Mouse (Mus musculus): Measurements from ENCODE around the gene Gsdma. TPM values are rescaled to one million over a fixed set of nuclear protein-coding genes. Genes with fewer than 3 reads are reported as not detected.
A peak's percentile ranks its signal among the peaks of the same experiment; 100 is the strongest.

Gene Gsdma
- total and polyA plus RNA-seq, 3 experiments = 0.62 to 1.2 TPM; not detected in 1

GRCm38 (mm10) chr11:98699911-98700310 lies 35.8 kb downstream of the Gsdma start (continued):
- TF ChIP-seq MXI1 (IDR thresholded peaks at IDR 0.05; ENCODE audit: low read depth, low read length) = 0 out of 2 replicates have a peak, but pooled peaks have one; percentile 20
- no peak for TF ChIP-seq HCFC1 (IDR thresholded peaks at IDR 0.05; ENCODE audit: low read depth, low read length)
- no peak for TF ChIP-seq NRF1 (IDR thresholded peaks at IDR 0.05; ENCODE audit: insufficient read depth, low read depth, low read length, poor library complexity, severe bottlenecking)
- peak; percentile 99 for TF ChIP-seq SMC3 (IDR thresholded peaks at IDR 0.05; ENCODE audit: low read depth, low read length)
- TF ChIP-seq ZKSCAN1 (IDR thresholded peaks at IDR 0.05; ENCODE audit: low read depth, low read length) = no peak
- TF ChIP-seq MYC (IDR thresholded peaks at IDR 0.05; ENCODE audit: low read depth, low read length) = no peak
- TF ChIP-seq TBP (IDR thresholded peaks at IDR 0.05; ENCODE audit: low read depth, low read length) = no peak
- no peak for TF ChIP-seq NELFE (IDR thresholded peaks at IDR 0.05; ENCODE audit: low read depth, low read length)
- TF ChIP-seq POLR2A (IDR thresholded peaks at IDR 0.05; ENCODE audit: control insufficient read depth in 1 of 2, insufficient read depth in 1 of 2, low read depth in 1 of 2, low read length in 2 of 2, poor library complexity in 1 of 2) = no peak; a peak in 1 of 4 replicates
- peak; percentile 81 to 99 (median 96) for TF ChIP-seq CTCF (IDR thresholded peaks at IDR 0.05 in 2 of 3, conservative IDR thresholded peaks at IDR 0.05 in 1 of 3; ENCODE audit: control insufficient read depth in 1 of 3, insufficient read depth in 1 of 3, low read depth in 2 of 3, low read length in 3 of 3, poor library complexity in 1 of 3, severe bottlenecking in 1 of 3)
- TF ChIP-seq BHLHE40 (IDR thresholded peaks at IDR 0.05; ENCODE audit: borderline replicate concordance, low read depth, low read length) = no peak
- TF ChIP-seq ZNF384 (IDR thresholded peaks at IDR 0.05; ENCODE audit: low read depth, low read length) = 0 out of 2 replicates have a peak, but pooled peaks have one; percentile 15
- TF ChIP-seq ZMIZ1 (IDR thresholded peaks at IDR 0.05; ENCODE audit: low read depth, low read length) = no peak
- no peak for TF ChIP-seq RCOR1 (IDR thresholded peaks at IDR 0.05; ENCODE audit: low read depth, low read length)
- no peak for TF ChIP-seq MAFK (IDR thresholded peaks at IDR 0.05; ENCODE audit: borderline replicate concordance, low read depth, low read length)

- H3K4me1 ChIP-seq (ENCODE audit: control insufficient read depth in 1 of 2, insufficient read depth in 2 of 2, low read length in 2 of 2) = no peaks in the 10 kb centered on the region
- no peaks in the 10 kb centered on the region for H3K36me3 ChIP-seq (ENCODE audit: control insufficient read depth in 1 of 2, insufficient read depth in 2 of 2, low read length in 2 of 2)
- H3K27me3 ChIP-seq (ENCODE audit: control insufficient read depth in 1 of 2, insufficient read depth in 2 of 2, low read length in 2 of 2) = no peaks in the 10 kb centered on the region
- TF ChIP-seq MAZ (IDR thresholded peaks at IDR 0.05; ENCODE audit: low read depth, low read length) (no peak), MYB (IDR thresholded peaks at IDR 0.05; ENCODE audit: low read depth, low read length) (no peak), MXI1 (IDR thresholded peaks at IDR 0.05; ENCODE audit: low read depth, low read length) (no peak), MAX (IDR thresholded peaks at IDR 0.05; ENCODE audit: low read length) (no peak), JUND (IDR thresholded peaks at IDR 0.05; ENCODE audit: low read depth, low read length) (no peak), MAFK (IDR thresholded peaks at IDR 0.05; ENCODE audit: borderline replicate concordance, low read depth, low read length) (no peak), POLR2AphosphoS2 (IDR thresholded peaks at IDR 0.05; ENCODE audit: low read length) (no peak), KAT2A (conservative IDR thresholded peaks at IDR 0.05; ENCODE audit: low read depth, low read length) (no peak), TAL1 (IDR thresholded peaks at IDR 0.05; ENCODE audit: low read length) (no peak), EP300 (IDR thresholded peaks at IDR 0.05; ENCODE audit: low read depth in 1 of 2, low read length in 2 of 2) (no peak), POLR2A (IDR thresholded peaks at IDR 0.05; ENCODE audit: control insufficient read depth in 1 of 2, insufficient read depth in 1 of 2, low read depth in 1 of 2, low read length in 2 of 2, poor library complexity in 1 of 2) (no peak), TCF12 (IDR thresholded peaks at IDR 0.05; ENCODE audit: low read depth, low read length) (no peak), MEF2A (IDR thresholded peaks at IDR 0.05; ENCODE audit: extremely low read depth, insufficient replicate concordance, low read depth, low read length, poor library complexity, severe bottlenecking) (no peak), E2F4 (IDR thresholded peaks at IDR 0.05; ENCODE audit: borderline replicate concordance, low read depth, low read length) (no peak), CHD2 (IDR thresholded peaks at IDR 0.05; ENCODE audit: low read length) (no peak), TBP (IDR thresholded peaks at IDR 0.05; ENCODE audit: low read depth, low read length) (no peak), ZKSCAN1 (IDR thresholded peaks at IDR 0.05; ENCODE audit: low read depth, low read length) (no peak), ELF1 (IDR thresholded peaks at IDR 0.05; ENCODE audit: low read depth, low read length) (no peak)
- no peak within 1 kb of the TSS for H3K4me3 ChIP-seq (ENCODE audit: control insufficient read depth in 1 of 2, insufficient read depth in 1 of 2, low read depth in 2 of 2, low read length in 2 of 2)
- no peak for DNase-seq (ENCODE audit: low read depth, low spot score)
- no peaks in the 10 kb centered on the region for H3K9me3 ChIP-seq (replicated peaks; ENCODE audit: insufficient read depth, low read length)
- no peak within 1 kb of the TSS for H3K9ac ChIP-seq (ENCODE audit: control insufficient read depth, low read depth, low read length, poor library complexity, severe bottlenecking)
- H3K27ac ChIP-seq (ENCODE audit: control insufficient read depth, low read depth, low read length) = no peak within 1 kb of the TSS
- H3K79me2 ChIP-seq (ENCODE audit: control insufficient read depth, insufficient read depth, low read length, poor library complexity) = no peaks in the 10 kb centered on the region
These were observed 37.1 kb downstream of the Gsdma start, which contains the start of gene Csf3 for GRCm38 (mm10) chr11:98701213-98701670. Gene Csf3, plus strand, starts transcription at chr11:98701263.

All from MEL (cell line).